Mouse (Mus musculus) lung, adult 2 months (tissue): ENCODE data around the gene Rnf126.

Experiments used
- CTCF ChIP-seq: fragments of 200-500 bp; IDR thresholded peaks from 2 replicates; pipeline ENCODE4 v1.5.1; 2011; ENCODE audit warnings: mild to moderate bottlenecking, low read length, control low read depth; ENCODE audit not compliant: insufficient read depth
- POLR2A ChIP-seq: fragments of 200-500 bp; IDR thresholded peaks from 2 replicates; pipeline ENCODE4 v1.6.1; 2011; ENCODE audit warnings: low read depth, mild to moderate bottlenecking, control low read depth, low read length, borderline replicate concordance; ENCODE audit errors: extremely low read depth

DNA sequence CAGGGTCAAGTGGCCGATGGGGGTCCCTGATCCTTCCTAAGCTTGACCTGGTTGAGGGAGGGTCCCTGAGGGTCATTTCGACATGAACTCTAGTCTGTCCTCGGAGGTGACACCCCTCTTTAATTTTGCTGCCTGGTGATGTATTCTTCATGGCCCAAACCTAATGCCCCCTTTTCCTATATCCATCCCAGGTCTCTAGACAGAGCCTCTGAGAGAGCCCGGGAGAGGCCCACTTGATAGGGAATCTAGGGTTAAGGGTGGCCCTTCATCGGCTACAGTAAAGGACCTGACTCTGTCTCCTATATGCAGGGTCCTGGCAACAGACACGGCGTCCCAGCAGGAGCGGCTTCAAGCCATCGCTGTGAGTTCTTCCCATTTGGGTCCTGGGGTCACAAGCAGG is 39.6 kb upstream of the Rnf126 start:
- TF ChIP-seq POLR2A (no peak), CTCF (no peak)
